Mouse (Mus musculus) CD4-positive, CD25-positive, alpha-beta regulatory T cell, adult 2 months (primary cell): ENCODE data around the gene Aff2.

ENCODE experiments used
- DNase-seq: peaks from one replicate; pipeline ENCODE4 v3.0.0-alpha.2; 2012; ENCODE audit warnings: low read depth, low spot score

Gene Aff2

GRCm38 (mm10) chrX:69360238-69361054 lies at the start of gene Aff2:
TSS of gene Aff2 (plus strand) at chrX:69360294.
- peak; percentile 0 for DNase-seq

GRCm38 (mm10) chrX:69337296-69337695 lies 22.8 kb upstream of the Aff2 start:
- DNase-seq: no peak

DNA sequence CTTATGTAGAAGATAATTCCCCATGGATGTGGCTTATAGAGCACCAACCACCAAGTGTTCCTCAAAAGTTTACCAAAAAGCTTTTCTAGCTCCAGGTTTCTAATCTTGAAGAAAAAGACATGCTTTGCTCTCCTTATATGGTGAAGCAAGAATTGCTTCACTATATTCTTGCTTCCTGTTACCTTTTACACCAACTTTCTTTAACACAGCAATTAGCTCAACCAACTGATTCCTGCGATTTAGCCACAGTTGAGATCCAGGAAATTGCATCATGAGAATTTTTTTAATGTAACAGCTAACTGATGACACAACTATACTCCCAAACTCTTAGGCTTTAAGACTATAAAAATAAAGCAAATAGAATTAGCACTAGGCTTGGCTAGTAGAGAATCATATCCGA lies 4.5 kb upstream of the Aff2 start:
- DNase-seq: no peak

DNA sequence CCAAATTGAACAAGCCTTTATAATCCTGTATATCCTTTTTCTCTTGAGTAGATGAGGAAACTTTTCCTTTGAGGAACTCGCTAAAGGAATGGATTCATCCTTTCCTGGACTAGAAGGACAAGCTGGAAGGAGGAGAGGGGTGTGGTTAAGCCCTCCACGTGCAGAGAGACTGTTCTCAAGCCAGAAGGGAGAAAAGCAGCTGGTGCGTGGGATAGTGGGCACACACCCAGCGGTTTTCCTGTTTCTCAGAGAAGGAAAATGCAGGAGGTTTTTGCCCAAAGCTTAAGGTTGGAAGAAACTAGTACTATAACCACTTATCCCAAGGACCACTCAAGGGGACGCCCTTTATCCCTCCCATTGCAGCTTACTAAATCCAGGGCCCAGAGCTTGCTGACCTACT lies 734 bp upstream of the Aff2 start:
- DNase-seq: no peak

GRCm38 (mm10) chrX:69359885-69360237 lies 233 bp upstream of the Aff2 start:
- DNase-seq: no peak

DNA sequence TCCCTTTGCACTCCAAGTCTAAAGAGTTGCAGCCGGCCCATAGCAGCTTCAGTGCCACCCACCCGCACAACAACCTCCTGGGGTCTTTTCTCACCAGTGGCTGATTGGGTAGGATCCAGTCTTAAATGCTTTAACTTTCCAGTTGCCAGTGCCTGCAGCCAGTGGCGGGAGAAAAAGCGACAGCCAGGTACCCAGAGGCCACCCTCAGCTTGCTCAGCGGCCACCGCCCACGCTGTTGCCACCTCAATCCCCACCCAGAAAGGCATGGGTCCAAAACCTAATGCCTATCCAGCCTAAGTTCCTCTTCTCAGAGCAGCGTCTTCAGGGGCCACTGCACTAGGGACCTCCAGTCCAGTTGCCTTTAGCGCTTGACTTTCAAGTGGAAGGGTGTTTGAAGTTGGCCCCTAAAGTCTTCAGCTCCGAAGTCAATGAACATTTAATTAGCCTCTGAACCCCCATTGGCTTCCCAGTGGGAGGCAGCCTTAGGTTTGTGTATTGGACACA lies 1.0 kb downstream of the Aff2 start:
- no peak for DNase-seq

GRCm38 (mm10) chrX:69364198-69364597 lies 4.1 kb downstream of the Aff2 start:
- DNase-seq: no peak

- DNase-seq: no peak
Observed at GRCm38 (mm10) chrX:69373341-69373740, 13.2 kb downstream of the Aff2 start.

GRCm38 (mm10) chrX:69389738-69390137 lies 29.6 kb downstream of the Aff2 start:
- no peak for DNase-seq

DNA sequence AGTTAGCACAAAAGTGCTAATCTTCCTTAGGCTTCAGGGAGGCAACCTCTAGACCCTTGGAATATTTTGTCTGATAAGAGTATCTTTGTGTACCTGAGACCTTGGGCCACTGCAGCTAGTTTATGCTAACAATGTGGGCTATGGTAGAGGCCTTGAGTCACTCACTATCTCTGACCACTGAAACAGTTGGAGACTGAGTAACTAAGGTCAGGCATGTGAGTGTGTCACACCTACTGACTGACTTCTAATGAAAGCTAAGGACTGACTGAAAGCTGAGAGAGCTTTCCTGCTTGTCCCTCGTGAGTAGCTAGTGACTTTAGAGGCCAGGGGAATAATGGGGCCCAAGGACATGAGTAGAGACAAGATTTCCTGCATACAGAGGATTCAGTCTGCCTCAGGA lies 54.9 kb downstream of the Aff2 start:
- no peak for DNase-seq

GRCm38 (mm10) chrX:69438422-69438821 lies 78.3 kb downstream of the Aff2 start:
- no peak for DNase-seq

DNA sequence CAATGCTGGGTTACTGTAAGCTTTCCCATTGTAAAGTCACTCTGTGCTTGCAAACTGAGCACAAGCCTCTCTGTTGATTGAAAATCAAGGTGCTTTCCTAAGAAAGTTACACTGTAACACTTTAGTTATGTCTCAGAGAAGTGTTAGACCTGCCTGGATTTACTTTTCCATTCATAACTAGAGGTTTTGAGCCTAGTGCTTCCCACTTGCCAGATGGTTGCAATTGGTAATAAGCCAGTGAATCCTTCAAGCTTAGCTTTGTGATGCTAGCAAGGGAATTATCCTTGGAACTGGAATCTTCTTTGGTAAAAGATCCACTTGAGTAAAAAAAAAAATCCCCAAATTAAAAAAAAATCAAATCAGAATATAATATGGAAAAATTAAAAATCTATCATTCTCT lies 81.8 kb downstream of the Aff2 start:
- no peak for DNase-seq

DNA sequence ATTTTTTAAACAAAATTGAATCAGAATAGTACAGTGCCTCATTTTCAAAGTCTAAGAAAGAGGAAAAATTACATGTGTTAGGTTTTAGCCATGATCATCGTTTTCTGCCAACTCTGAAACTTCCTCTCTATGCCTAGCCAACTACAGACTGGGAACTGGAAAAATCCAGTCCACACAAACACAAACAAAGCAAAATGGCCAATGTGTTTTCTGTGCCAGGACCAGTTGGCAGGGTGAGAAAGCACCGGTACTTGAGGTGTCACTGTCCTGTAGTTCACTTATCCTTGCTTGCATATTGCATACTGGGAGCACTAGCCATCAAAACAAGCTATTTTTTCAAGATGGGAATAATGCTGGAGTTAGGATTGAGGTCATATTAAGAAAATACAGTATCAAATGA lies 100.8 kb downstream of the Aff2 start:
- no peak for DNase-seq

- no peak for DNase-seq
Observed at GRCm38 (mm10) chrX:69502061-69502460, 142.0 kb downstream of the Aff2 start.

DNA sequence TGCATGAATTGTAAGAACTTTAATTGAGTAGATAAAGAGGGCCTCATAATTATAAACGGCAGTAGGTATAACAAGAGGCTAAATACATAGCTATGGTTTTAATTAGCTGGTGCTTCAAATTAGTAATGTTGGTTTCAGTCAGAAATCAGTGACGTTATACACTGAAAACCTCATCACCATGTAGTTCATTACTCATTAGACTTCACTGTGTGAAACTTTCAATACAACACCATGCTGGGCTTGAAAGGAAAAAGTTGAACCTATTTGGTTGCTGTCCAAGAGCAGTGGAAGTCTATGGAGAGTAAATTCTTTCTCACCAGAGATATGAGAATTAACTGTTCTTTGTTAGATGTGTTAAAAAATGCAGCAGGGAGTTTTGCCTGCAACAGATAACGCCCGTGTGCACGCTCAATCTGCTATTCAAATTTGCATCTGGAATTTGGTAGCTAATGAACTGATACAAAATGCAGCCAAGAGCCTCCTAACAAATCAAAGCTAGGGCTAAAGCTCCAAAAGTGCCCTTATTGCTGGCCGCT lies 158.0 kb downstream of the Aff2 start:
- DNase-seq: no peak

GRCm38 (mm10) chrX:69540811-69541210 lies 180.7 kb downstream of the Aff2 start:
- no peak for DNase-seq

GRCm38 (mm10) chrX:69579903-69580459 lies 219.9 kb downstream of the Aff2 start:
- no peak for DNase-seq

DNA sequence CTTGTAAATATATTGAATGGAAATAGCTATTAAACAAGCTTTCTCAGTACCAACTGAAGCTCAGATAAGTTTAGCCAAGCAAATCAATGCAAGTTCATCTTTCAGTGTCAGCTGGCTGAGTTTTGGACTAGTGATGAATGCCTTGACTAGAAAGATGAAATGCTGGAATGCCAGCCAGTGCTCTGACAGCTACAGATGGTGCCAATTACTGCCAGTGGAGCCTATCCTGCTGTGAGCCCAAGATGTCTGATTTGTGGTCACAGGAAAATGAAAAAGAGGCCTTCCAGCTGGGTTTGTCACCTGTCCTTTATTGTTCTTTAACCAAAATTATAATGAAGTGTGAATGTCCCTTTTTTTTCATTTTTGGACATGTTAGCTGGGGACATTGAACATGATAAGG lies 248.7 kb downstream of the Aff2 start:
- no peak for DNase-seq

GRCm38 (mm10) chrX:69663038-69663437 lies 302.9 kb downstream of the Aff2 start:
- no peak for DNase-seq

GRCm38 (mm10) chrX:69666145-69666677 lies 306.1 kb downstream of the Aff2 start:
- DNase-seq: no peak

DNA sequence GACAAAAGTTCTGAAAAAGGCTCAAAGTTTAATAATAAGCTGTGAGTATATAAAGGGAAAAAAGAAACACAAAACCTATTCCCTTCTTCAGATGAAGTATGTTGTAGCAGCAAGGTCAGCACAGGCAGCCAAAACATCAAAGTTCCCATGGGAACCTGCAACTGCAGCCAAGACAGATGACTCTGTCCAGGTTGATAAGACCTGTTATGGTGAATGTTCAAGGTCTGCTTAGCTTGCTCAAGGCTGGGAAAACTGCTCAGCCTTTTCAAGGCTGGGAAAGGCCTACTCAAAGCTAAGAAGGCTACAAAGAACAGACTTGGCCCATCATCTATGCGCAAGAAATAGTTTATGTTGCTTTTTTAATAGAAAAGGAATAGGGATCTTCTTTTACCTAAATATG lies 315.6 kb downstream of the Aff2 start:
- DNase-seq: no peak

- DNase-seq: no peak
Observed at GRCm38 (mm10) chrX:69698840-69699239, 338.7 kb downstream of the Aff2 start.

DNA sequence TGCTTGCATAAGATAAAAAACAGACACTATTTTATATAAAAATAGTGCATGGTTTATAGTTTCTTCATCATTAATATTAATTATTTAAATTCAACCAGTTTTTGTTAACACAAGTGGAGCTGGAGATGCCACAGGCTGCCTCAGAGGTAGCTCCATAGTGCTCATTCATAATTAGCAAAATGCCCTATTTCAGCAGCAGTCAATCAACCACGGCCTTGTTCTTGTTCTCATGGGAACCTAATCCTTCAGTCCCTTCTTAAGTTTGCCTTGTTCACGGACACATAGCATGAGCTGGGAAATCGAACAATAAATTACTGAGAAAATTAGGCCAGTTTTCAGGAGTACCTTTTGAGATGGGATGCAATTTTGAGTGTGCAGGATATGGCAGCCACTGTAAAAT lies 378.9 kb downstream of the Aff2 start:
- DNase-seq: no peak
